1 mouse cellular context compared by ENCODE assay signal in the genomic region with DNA sequence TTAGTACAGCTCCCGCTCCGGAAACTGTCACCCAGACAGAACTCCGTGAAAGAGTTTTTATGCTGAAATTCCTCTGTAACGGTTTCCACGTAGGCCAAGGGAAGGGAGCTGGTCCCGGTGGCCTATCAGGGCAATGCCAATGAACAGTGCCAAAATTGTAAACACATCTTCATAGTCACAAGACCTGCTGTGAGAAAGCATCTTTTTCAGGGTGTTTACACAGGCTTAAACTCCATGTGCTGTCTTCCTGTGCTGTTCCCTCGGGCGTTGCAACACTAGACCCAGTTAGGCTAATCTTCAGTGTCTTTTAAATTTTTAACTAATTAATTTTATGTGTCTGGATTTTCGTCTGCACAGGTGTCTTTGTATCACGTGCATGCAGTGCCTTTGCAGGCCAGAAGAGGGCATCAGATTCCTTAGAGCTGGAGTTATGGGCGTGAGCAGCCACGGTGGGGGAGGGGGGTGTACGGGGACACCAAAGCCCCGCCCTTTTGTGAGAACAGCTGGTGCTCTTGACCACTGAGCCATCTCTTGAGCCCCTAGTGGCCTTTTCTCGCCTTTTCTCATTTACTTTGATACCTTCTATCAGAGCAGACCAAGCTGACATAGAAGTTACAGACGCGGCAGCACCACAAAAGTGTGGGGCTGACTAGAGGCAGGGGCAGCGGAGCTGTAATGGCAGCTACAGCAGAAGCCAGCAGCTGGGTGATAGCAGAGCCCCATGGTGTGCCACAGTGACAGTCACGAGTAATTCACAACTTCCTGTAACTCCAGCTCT.
A peak's percentile ranks its signal among the peaks of the same experiment; 100 is the strongest.
TF ChIP-seq lines count a peak whose summit lies in the region.

No protein-coding gene starts in this region.

TF ChIP-seq in CH12.LX, 34 proteins besides CTCF, POLR2A, EP300 and RAD21:
- TF ChIP-seq USF1 (IDR thresholded peaks at IDR 0.05; ENCODE audit: low read depth, low read length) (no peak; the same call in 1 of the 2 replicates), MEF2A (IDR thresholded peaks at IDR 0.05; ENCODE audit: borderline replicate concordance, low read depth, low read length) (no peak), ELF1 (IDR thresholded peaks at IDR 0.05; ENCODE audit: low read depth, low read length) (no peak), MYC (IDR thresholded peaks at IDR 0.05; ENCODE audit: low read depth, low read length) (peak; percentile 42; the same call in 1 of the 2 replicates), ETS1 (conservative IDR thresholded peaks at IDR 0.05; ENCODE audit: low read depth, low read length) (no peak), POLR2AphosphoS2 (IDR thresholded peaks at IDR 0.05; ENCODE audit: low read depth, low read length) (no peak), CHD2 (IDR thresholded peaks at IDR 0.05; ENCODE audit: low read length) (peak; percentile 69; the same call in 1 of the 2 replicates), UBTF (IDR thresholded peaks at IDR 0.05; ENCODE audit: low read depth, low read length) (no peak), E2F4 (IDR thresholded peaks at IDR 0.05; ENCODE audit: insufficient replicate concordance, low read depth, low read length) (no peak), KAT2A (IDR thresholded peaks at IDR 0.05; ENCODE audit: insufficient replicate concordance, low read length) (no peak), MAX (IDR thresholded peaks at IDR 0.05; ENCODE audit: low read length) (no peak), PAX5 (IDR thresholded peaks at IDR 0.05; ENCODE audit: low read length) (no peak), ZKSCAN1 (IDR thresholded peaks at IDR 0.05; ENCODE audit: borderline replicate concordance, low read depth, low read length) (no peak), MXI1 (IDR thresholded peaks at IDR 0.05; ENCODE audit: low read depth, low read length) (no peak), ZC3H11A (IDR thresholded peaks at IDR 0.05; ENCODE audit: low read depth, low read length) (no peak), HCFC1 (IDR thresholded peaks at IDR 0.05; ENCODE audit: low read depth, low read length) (no peak), ZNF384 (IDR thresholded peaks at IDR 0.05; ENCODE audit: low read depth, low read length) (no peak), TCF12 (IDR thresholded peaks at IDR 0.05; ENCODE audit: low read depth, low read length) (peak; percentile 27; the same call in 1 of the 2 replicates), USF2 (conservative IDR thresholded peaks at IDR 0.05; ENCODE audit: low read depth, low read length) (no peak), JUND (conservative IDR thresholded peaks at IDR 0.05; ENCODE audit: low read depth, low read length) (no peak), SMC3 (IDR thresholded peaks at IDR 0.05; ENCODE audit: low read depth, low read length) (peak; percentile 57), NRF1 (IDR thresholded peaks at IDR 0.05; ENCODE audit: low read depth, low read length) (peak; percentile 8; the same call in 1 of the 2 replicates), JUN (IDR thresholded peaks at IDR 0.05; ENCODE audit: insufficient read depth, low read depth, low read length) (no peak), NELFE (IDR thresholded peaks at IDR 0.05; ENCODE audit: low read depth, low read length) (0 out of 2 replicates have a peak, but pooled peaks have one; percentile 16), GABPA (IDR thresholded peaks at IDR 0.05; ENCODE audit: insufficient replicate concordance, low read depth, low read length) (no peak), TBP (conservative IDR thresholded peaks at IDR 0.05; ENCODE audit: low read depth, low read length) (no peak), SIN3A (IDR thresholded peaks at IDR 0.05; ENCODE audit: low read length) (no peak), MAZ (IDR thresholded peaks at IDR 0.05; ENCODE audit: low read depth, low read length) (0 out of 2 replicates have a peak, but pooled peaks have one; percentile 52), MAFK (IDR thresholded peaks at IDR 0.05; ENCODE audit: insufficient replicate concordance, low read length) (no peak), RCOR1 (conservative IDR thresholded peaks at IDR 0.05; ENCODE audit: low read depth, low read length) (no peak), IRF4 (IDR thresholded peaks at IDR 0.05; ENCODE audit: low read depth, low read length) (no peak), BHLHE40 (IDR thresholded peaks at IDR 0.05; ENCODE audit: low read depth, low read length) (peak; percentile 94), CHD1 (IDR thresholded peaks at IDR 0.05; ENCODE audit: low read depth, low read length) (no peak), ZMIZ1 (IDR thresholded peaks at IDR 0.05; ENCODE audit: low read depth, low read length) (no peak)
